Mouse (Mus musculus) left cerebral cortex, postnatal 25 days (tissue): ENCODE measurements around the gene Rbm4b. TPM values are rescaled to one million over a fixed set of nuclear protein-coding genes. Genes with fewer than 3 reads are reported as not detected.

Experiments used
- DNase-seq, 2 experiments: peaks; one replicate each; pipeline ENCODE4 v3.0.0; 2022; ENCODE audit warnings: low spot score in 2 of 2, mixed read lengths in 1 of 2
- intact Hi-C: fragments of 180-260 bp; cut with DNase I; formaldehyde crosslinking; loops from one replicate; pipeline ENCODE4 v1.15.1; 2025
- total RNA-seq, 2 experiments: library from RNA; stranded (reverse); gene quantifications; 2 replicates each; pipeline ENCODE4 v1.2.3; 2021

Gene Rbm4b
- total RNA-seq = 10 to 100 TPM; 16.5 to 18.9 TPM

DNA sequence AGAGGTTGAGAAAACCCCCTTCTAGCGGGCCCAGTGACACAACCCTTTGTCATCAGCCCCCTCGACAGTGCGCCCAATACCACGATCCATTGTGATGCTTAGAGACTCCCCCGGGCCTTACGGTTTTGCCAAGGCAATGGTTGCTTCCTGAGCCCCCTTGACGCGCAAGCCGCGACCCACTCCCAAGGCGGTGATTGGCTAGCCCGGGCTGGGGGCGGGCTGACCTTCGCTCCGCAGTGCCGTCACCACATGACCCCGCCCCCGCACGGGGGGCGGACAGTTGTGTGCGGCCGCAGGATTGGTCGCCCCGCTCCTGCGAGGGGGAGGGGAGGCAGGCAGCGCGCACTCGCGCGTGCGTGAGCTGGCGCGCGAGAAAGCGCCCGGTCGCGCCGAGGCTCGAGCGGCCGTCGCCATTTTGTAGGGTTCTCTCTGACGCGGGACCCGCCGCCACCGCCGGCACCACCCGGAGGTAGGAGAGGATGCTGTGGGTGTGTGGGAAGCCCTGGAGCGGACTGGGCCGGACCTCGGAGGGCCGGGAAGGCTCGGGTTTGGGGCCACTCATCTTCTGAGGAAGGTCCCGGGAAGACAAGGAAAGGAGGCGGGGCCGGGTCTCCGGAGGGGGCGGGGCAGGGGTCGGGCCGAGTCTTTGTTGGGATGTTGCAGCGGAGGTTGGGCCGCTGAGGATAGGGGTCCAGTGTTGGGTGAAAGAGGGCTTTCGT is at the start of gene Rbm4b:
Rbm4b (plus strand) TSS at position 305 of the 719 bp plus-strand sequence.
- DNase-seq = peak; percentile 97
- intact Hi-C loops = loop anchor here (1.0 to 2.0 kb wide), 3 partner anchors 55 to 150 kb away; partner anchors contain the start of genes Bbs1, Gm21992 and Rbm14

DNA sequence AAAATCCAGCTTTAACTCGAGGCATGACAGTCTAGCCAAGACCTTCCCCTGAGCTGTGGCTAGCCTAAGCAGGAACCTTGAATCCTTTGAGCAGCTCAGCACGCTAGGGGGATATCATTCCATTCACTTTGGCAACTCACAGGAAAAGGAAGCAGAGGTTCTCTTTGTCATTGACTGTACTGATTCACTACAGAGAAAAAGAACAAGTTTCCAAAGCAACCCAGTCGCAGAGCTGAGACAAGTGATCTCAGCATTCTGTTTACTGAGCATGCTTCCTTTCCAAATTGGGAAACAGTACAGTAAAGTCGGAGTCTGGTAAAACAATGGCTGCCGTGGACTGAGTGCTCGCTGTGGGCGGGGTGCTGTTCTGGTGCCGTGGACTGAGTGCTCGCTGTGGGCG is 47.5 kb upstream of the Rbm4b start:
- peak; percentile 14 to 49 for DNase-seq

DNA sequence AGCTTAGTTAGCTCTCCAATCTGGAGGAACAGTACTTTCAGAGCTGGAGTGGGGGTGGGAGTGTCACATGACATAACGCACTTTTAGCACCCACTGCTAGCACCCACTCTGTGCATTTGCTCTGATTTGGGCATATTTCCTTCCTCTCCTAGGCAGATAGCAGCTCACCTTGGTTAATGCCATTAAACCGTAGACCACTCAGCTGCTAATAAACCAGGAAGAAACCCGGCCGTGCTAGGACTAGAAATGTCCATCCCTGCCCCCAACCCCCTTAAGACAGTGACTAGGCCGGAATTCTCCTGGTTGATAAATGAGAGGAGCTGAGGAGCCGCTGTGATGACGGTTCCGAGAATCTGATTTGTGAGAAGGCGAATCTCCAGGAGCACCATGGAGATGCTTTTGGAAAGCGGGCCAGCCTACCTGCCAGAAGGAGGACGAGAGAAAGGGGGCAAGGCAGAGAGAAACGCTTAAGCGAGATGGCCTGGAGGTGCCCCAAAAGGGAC is 45.1 kb upstream of the Rbm4b start, which contains the start of gene Sptbn2:
Sptbn2 (plus strand) TSS at position 70 of the 503 bp plus-strand sequence.
- intact Hi-C loops = loop anchor here (1.0 to 5.0 kb wide), 2 partner anchors 13 to 64 kb away; partner anchors contain the start of gene Gm960
- DNase-seq = peak; percentile 81 to 96

More for the DNA sequence above, 47.5 kb upstream of the Rbm4b start:
- intact Hi-C loops = no loop called here

DNA sequence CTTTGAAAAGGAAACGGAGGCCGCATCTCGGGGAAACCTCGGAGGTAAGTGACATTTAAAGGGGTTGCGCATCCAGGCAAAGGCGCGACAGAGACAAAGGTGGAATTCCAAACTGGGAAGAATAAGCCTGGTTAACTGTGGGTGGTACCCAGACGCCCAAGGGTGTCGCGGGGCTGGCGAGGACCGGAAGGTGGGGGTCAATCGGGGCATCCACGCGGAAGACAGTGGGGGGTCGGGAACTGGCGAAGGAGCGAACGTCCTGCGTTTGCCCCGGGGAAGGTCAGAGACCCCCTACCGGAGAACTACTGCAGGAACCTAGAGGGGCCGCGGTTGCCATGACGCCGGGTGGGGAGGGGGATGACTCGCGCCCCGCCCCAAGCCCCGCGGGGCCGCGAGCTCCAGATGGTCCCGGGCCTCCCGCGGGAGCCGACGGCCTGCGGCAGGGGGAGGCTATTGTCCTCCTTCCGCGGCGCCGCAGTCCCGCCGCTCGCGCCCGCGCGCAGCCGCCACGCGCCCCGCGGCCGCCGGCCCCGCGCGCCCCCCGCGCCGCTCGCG is 44.6 kb upstream of the Rbm4b start:
- intact Hi-C loops = loop anchor here (1.0 to 5.0 kb wide), 2 partner anchors 13 to 64 kb away; partner anchors contain the start of gene Gm960
- DNase-seq = peak in 1 of 2 experiments; percentile 24

DNA sequence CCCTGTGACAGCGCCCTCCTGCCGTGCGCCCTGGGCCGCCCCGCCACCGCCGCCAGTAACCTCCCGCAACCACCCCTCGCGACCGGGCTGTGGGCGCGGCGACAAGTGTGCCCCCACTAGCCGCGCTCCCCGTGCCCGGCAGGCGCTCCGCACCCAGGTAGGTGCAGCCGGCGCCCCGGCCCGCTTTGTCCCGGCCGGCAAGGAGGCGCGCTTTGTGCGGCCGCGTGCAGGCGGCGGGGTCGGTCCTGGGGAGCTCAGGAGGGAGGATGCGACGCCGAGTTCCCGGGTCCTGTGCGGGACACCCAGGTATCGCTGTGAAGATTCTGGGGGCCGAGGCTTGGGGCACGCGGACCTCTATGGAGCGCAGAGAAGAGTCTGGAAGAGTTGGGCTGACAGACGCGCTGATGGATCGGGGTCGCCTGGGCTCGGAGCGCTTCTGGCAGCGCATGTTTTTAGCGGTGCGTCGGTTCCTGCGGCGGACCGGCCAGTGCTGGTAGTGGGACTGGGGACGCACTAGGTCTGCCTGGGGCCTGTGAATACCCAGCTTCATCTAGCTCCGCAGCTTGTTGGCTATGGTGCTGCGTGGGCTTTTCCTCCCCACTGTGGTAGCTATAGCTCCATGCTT is 44.0 kb upstream of the Rbm4b start:
- DNase-seq = no peak
- intact Hi-C loops = loop anchor here (5.0 kb wide), 1 partner anchor 65 kb away; no protein-coding TSS in a partner anchor

DNA sequence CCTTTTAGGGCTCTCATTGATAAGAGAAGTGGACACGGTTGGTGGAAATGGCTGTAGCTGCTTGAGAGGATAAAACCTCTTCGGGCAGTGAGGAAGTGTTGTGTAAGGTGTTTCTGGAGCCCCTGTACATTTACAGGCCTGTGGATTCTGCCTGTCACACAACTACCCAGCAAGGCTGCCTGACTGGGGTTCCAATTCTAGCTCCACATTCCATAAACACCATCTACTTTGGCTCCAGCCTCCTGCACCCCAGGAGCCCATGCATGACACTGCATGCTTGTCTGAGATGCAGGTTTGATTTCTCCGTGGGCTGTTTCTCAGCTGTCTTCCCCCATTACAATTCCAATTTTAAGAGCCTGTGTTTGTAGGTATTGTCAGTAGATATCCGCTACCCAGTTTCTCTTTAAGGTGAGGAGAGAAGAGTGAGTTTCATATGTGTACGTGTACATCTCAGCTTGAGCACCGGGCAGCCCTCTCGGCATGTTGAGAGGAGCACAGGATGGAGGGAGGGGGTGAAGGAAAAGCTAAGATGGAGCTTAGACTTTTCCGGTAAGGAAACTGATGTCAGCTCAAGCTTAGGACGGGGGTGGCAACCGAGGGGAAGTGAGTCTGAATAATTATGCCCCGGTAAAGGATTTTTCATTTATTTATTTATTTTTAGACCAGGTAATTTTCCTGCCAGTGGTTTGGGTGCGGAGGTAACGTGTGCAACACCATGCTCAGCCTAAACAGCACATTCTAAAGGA is 43.3 kb upstream of the Rbm4b start:
- intact Hi-C loops = loop anchor here (5.0 kb wide), 1 partner anchor 66 kb away; no protein-coding TSS in a partner anchor
- DNase-seq = no peak

DNA sequence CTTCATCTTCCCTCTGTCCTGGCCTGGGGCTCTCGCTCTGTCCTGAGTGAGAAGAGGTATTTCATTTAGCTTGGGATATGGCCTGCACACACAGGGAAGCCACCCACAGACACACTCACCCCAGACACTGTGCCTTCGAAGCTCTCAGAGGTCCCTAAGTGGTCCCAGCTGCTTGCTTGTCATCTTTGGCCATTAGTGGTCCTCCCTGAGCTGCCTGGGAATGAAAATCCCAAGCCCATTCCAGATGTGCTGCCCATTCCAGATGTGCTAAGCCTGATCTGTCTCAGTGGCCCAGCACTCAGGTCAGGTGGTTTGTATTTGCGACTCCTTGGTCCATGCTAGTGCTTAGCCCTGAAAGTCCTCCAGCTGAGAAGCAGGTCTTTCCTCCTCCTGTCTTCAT is 42.4 kb upstream of the Rbm4b start:
- no peak for DNase-seq
- intact Hi-C loops = loop anchor here (5.0 kb wide), 1 partner anchor 67 kb away; no protein-coding TSS in a partner anchor

DNA sequence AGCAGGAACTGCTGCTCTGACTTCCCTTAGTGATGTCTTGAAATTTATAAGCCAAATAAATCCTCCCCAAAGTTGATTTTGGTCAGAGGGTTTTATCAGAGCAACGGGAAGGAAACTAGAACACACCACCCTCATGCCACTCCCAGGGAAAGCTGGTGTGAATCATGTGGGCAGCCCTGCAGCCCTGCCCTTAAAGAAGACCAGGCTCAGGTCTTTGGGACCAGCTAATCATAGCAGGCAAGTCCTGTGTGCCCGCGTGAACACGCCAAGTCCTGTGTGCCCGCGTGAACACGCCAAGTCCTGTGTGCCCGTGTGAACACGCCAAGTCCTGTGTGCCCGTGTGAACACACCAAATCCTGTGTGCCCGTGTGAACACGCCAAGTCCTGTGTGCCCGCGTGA is 39.5 kb upstream of the Rbm4b start:
- DNase-seq = no peak
- intact Hi-C loops = no loop called here

DNA sequence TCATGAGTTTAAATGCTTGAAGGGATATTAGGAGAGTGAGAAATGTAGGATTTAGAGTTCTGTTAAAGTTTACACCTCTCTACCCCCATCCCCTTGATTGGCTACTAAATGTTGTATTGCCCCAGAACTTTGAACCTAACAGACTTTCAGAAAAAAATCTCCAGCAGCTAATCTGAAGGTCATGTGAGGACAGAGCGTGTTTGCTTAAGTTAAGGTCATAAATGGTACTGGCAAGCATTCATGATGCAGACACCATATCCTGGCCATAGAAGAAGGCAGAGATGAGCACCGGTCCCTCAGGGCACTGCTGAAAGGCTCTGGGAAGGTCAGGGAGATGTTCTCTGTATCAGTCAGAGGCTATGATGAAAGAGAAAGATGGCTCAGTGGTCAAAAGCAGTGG is 39.0 kb upstream of the Rbm4b start:
- intact Hi-C loops = no loop called here
- no peak for DNase-seq

DNA sequence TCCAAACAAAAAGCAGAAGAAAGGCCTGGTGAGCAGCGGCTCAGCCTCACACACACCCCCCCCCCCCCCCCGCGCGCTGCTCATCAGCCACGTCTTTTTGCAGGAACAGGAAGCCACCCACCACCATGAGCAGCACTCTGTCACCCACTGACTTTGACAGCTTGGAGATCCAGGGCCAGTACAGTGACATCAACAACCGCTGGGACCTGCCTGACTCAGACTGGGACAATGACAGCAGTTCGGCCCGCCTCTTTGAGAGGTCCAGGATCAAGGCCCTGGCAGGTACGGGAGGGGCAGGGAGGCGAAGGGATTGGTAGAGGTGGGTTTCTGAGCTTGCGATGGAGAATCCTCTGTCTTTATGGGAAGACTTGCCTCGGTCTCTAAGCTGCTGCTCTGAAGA is 37.6 kb upstream of the Rbm4b start:
- intact Hi-C loops = no loop called here
- peak in 1 of 2 experiments; percentile 59 for DNase-seq

DNA sequence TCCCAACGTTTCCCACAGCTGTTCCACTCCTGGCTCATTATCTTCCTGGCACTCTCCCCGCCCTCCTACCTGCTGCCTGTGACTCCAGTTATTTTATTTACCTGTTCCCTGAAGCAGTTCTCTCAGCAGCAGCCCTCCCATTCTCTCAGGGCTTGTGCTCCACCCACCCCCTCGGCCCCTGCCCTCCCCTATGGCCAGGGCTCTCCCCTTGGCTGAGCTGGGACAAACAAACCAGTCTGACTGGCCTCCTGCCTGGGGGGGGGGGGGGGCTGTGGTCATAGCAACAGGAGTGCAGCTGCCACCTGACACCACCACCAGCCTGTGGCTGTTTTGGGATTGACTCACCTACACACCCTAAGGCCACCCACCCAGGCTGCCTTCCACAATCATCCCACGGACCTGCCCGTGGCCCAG is 36.9 kb upstream of the Rbm4b start:
- intact Hi-C loops = no loop called here
- DNase-seq = no peak

DNA sequence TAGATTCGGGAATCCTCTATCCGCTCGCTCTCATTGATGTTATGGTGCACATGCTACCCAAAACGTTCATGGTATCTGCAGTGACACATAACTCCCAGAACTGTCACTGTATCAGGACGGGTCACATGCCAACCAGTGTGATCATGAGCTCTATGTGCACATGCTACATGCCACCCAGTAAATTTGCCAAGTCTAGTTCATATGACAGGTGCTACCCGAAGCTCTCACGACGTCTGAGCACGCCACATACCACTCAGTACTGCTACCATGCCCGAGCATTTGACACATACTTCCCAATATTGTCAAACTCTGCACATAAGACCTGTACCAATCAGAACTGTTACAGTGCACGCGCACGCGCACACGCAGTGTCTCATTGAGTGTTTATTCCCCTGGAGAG is 36.2 kb upstream of the Rbm4b start:
- intact Hi-C loops = no loop called here
- DNase-seq = no peak

DNA sequence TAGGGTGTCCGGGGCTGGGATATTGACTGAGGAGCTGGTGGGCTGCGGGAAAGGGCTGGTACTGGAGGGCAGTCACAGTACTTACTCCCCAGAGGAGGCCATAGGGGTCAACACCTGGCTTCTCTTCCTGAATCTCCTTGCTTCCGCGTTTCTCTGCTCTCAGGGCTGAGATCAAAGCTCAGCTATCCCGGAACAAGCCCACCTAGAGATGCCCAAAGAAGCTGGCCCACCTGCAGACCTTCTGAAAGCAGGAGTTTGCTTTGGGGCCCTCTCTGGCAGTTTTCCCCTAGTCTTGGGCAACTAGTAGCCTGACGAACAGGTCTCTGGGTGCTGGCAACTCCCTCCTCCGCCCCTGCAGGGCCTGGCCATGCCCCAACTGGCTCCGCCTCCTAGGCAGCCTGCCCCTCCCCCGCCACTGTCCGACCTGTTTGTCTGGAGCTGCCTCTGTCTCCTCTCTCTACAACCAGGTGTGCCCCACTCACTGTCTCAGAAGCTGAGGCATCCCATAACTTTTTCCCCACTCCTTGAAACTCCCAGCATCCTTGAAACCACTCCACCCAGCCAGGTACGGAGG is 35.5 kb upstream of the Rbm4b start:
- intact Hi-C loops = no loop called here

DNA sequence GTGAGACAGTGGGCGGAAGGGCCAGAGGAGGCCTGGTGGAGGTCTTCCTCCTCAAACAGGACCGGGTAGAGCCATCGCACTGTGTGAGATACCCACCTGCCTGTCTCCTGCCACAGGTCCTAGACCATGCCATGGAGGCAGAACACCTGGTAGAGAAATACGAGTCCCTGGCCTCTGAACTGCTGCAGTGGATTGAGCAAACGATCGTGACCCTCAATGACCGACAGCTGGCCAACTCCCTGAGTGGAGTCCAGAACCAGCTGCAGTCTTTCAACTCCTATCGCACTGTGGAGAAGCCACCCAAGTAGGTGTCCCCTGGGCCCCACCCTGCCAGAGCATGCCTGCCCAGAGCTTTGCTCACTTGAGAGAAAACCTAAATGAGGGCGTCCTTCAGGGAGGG is 27.1 kb upstream of the Rbm4b start:
- intact Hi-C loops = no loop called here

More for the DNA sequence above, 35.5 kb upstream of the Rbm4b start:
- DNase-seq = no peak

DNA sequence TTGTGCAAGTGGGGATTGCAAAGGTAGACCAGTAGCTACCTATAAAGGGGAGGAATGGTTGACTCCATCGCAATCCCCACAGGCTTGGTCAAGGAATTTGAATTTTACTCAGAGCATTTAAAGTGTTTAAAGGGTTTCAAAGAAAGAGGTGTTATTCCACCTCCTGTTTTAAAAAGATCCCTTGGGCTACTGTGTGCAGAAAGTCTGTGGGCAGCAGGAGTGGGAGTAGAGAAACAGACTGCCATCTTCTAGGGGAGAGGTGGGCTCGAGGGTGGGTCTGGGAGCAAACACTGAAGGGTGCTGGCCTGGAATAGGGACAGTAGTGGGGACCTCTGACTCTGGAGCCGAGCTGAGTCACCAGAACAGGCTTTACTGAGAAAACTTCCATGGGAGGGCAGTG is 23.2 kb upstream of the Rbm4b start:
- peak in 1 of 2 experiments; percentile 71 for DNase-seq

More for the DNA sequence above, 27.1 kb upstream of the Rbm4b start:
- DNase-seq = no peak

DNA sequence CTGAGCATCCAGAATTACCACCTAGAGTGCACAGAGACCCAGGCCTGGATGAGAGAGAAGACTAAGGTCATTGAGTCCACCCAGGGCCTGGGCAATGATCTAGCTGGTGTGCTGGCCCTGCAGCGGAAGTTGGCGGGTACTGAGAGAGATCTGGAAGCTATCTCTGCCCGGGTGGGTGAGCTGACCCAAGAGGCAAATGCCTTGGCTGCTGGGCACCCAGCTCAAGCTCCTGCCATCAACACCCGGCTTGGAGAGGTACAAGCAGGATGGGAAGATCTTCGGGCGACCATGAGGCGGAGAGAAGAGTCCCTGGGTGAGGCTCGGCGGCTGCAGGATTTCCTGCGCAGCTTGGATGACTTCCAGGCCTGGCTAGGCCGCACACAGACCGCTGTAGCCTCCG is 18.4 kb upstream of the Rbm4b start:
- DNase-seq = no peak
- intact Hi-C loops = no loop called here

More for the DNA sequence above, 23.2 kb upstream of the Rbm4b start:
- intact Hi-C loops = loop anchor here (5.0 kb wide), 1 partner anchor 86 kb away; no protein-coding TSS in a partner anchor

DNA sequence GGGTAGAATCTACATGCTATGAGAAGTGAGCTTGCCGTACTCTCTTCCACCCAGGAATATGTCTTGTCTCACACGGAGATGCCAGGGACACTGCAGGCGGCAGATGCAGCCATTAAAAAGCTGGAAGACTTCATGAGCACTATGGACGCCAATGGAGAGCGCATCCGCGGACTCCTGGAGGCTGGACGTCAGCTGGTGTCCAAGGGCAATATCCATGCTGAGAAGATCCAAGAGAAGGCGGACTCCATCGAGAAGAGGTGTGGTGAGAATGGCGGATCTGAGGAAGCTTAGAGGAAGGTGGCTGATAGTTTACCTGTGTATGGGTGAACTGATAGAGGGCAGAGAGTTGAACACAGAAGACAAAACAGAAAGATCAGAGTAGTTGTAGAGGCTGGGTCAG is 17.2 kb upstream of the Rbm4b start:
- intact Hi-C loops = no loop called here

DNA sequence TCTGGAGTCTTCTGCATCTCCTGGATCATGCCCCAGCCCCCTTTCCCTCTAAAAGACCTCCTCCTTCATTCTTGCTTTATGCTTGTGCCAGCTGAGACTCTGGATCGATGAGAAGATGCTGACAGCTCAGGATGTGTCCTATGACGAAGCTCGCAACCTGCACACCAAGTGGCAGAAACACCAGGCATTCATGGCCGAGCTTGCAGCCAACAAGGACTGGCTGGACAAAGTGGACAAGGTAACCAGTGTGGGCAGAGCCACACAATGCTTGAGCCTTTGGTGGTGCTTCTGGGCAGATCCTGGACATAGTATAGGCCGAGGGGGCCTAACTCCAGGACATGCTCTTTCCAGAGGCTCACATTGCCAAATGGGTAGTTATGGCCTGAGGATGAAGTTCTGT is 16.5 kb upstream of the Rbm4b start:
- intact Hi-C loops = loop anchor here (5.0 kb wide), 1 partner anchor 242 kb away; the partner anchor contains the start of gene 2010003K11Rik

More for the DNA sequence above, 17.2 kb upstream of the Rbm4b start:
- no peak for DNase-seq

DNA sequence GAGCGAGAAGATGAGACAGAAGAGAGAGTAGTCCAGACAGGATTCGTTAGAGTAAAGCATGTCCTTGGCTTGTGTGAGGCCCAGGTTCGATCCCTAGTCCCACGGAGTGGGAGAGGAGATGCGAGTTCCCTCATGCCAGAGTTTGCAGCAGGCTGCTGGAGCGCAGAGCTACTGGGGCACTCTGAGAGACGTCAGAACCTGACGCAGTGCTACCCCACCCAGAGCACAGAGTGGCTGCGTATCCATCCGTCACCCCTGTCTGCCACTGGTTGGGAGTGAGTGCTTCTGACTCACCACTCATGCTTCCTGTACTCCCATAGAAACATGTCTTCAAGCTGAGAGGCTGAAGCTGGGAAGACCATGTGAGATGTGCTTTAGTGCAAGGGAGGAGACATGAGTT is 14.8 kb upstream of the Rbm4b start:
- DNase-seq = peak in 1 of 2 experiments; percentile 57
- intact Hi-C loops = loop anchor here (5.0 kb wide), 1 partner anchor 244 kb away; the partner anchor contains the start of gene 2010003K11Rik

More for the DNA sequence above, 16.5 kb upstream of the Rbm4b start:
- DNase-seq = no peak
